Mouse (Mus musculus) thymus, postnatal 10 days (tissue): ENCODE data around the gene Zfp706.
"Not testable (repeated sequence)": the region's sequence is repeated elsewhere in the genome, so short reads cannot be mapped to it uniquely, and the experiment has no call there.

Source experiments
- DNase-seq, 2 experiments: peaks; one replicate each; pipeline ENCODE4 v3.0.0; 2021; ENCODE audit warnings: low spot score in 2 of 2

Gene Zfp706

GRCm38 (mm10) chr15:37008546-37008945 lies 973 bp upstream of the Zfp706 start:
- DNase-seq = no peak

GRCm38 (mm10) chr15:37007959-37008419 lies 416 bp upstream of the Zfp706 start:
- DNase-seq = no peak

- DNase-seq = peak in 1 of 2 experiments; percentile 56
Measured at GRCm38 (mm10) chr15:37006475-37007164, 953 bp downstream of the Zfp706 start.

GRCm38 (mm10) chr15:37005793-37006474 lies 1.6 kb downstream of the Zfp706 start:
- no peak for DNase-seq

GRCm38 (mm10) chr15:37004858-37005257 lies 2.7 kb downstream of the Zfp706 start:
- no peak for DNase-seq

- no peak for DNase-seq
Measured at GRCm38 (mm10) chr15:37002276-37002675, 5.3 kb downstream of the Zfp706 start.

GRCm38 (mm10) chr15:36999602-37000001 lies 8.0 kb downstream of the Zfp706 start:
- not testable (repeated sequence) for DNase-seq

GRCm38 (mm10) chr15:36995166-36995565 lies 12.4 kb downstream of the Zfp706 start:
- DNase-seq = no peak

- no peak for DNase-seq
Measured at GRCm38 (mm10) chr15:36994665-36995064, 12.9 kb downstream of the Zfp706 start.

GRCm38 (mm10) chr15:36993435-36994178 lies 14.0 kb downstream of the Zfp706 start:
- DNase-seq = no peak

- DNase-seq = no peak
Measured at GRCm38 (mm10) chr15:36991353-36991752, 16.2 kb downstream of the Zfp706 start.

- DNase-seq = no peak
Measured at GRCm38 (mm10) chr15:36989922-36990321, 17.7 kb downstream of the Zfp706 start.

GRCm38 (mm10) chr15:36988718-36989115 lies 18.9 kb downstream of the Zfp706 start:
- DNase-seq = no peak

- no peak for DNase-seq
Measured at GRCm38 (mm10) chr15:36987976-36988717, 19.4 kb downstream of the Zfp706 start.

- no peak for DNase-seq
Measured at GRCm38 (mm10) chr15:36987211-36987877, 20.2 kb downstream of the Zfp706 start.

GRCm38 (mm10) chr15:36985567-36985925 lies 22.0 kb downstream of the Zfp706 start:
- no peak for DNase-seq

GRCm38 (mm10) chr15:36984921-36985566 lies 22.5 kb downstream of the Zfp706 start:
- no peak for DNase-seq

GRCm38 (mm10) chr15:36983455-36983854 lies 24.1 kb downstream of the Zfp706 start:
- DNase-seq = no peak

- no peak for DNase-seq
Measured at GRCm38 (mm10) chr15:36980238-36980637, 27.3 kb downstream of the Zfp706 start.

- peak; percentile 66 for DNase-seq
Measured at GRCm38 (mm10) chr15:36979488-36980201, 27.9 kb downstream of the Zfp706 start.
